Mouse (Mus musculus): ENCODE results near the gene Arl4a. TPM values are rescaled to one million over a fixed set of nuclear protein-coding genes. Genes with fewer than 3 reads are reported as not detected.

Gene Arl4a
- polyA plus RNA-seq, 1 experiment from 2014 or later, result 31.1 TPM

DNA sequence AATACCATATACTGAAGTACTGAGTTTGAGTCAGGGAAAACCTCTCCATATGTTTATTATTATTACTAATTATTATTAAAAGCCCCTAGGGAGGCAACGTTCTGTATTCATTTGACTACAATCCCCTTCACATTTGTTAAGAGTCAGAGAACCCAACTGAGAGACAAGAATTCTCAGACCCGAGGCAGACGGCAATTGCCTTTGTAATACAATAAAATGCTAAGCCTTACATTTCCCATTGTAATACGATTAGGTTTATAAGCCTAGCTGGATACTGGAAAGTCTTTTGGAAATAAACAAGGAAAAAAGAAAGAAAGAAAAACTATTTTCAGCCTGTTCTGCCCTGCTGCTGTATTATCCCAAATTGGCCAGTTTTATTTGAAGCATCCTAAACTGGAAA lies 40.2 kb downstream of the Arl4a start:
- DNase-seq (ENCODE audit: low spot score) (no peak), ATAC-seq (ENCODE audit: insufficient number of reproducible peaks, low FRiP score, low TSS enrichment, low read depth) (no peak)
- peaks cover 4% of the 10 kb centered on the region; the same call in 1 of the 2 replicates for H3K4me1 ChIP-seq (ENCODE audit: control insufficient read depth, insufficient read depth, low read length)
- H3K9ac ChIP-seq (ENCODE audit: low read length), result no peak overlapping the region
- no peak overlapping the region for H3K27ac ChIP-seq (replicated peaks; ENCODE audit: low read depth, low read length)
- 30% methylated on average over 4 of the region's 4 CpGs for WGBS
- no peak overlapping the region for H3K4me3 ChIP-seq (ENCODE audit: low read depth, low read length)
- H3K36me3 ChIP-seq (ENCODE audit: control insufficient read depth, insufficient read depth, low read length), result no peaks in the 10 kb centered on the region
- no peak overlapping the region for H3K4me2 ChIP-seq (ENCODE audit: low read depth, severe bottlenecking)
- no peaks in the 10 kb centered on the region for H3K27me3 ChIP-seq (ENCODE audit: control insufficient read depth, insufficient read depth, low read length)
- no peaks in the 10 kb centered on the region for H3K9me3 ChIP-seq (ENCODE audit: control insufficient read depth, low read length)

- Histone ChIP-seq H3K9ac (ENCODE audit: low read length) (no peak overlapping the region), H3K36me3 (ENCODE audit: control insufficient read depth, insufficient read depth, low read length) (no peaks in the 10 kb centered on the region), H3K27ac (replicated peaks; ENCODE audit: low read depth, low read length) (no peak overlapping the region), H3K27me3 (ENCODE audit: control insufficient read depth, insufficient read depth, low read length) (no peaks in the 10 kb centered on the region), H3K4me1 (ENCODE audit: control insufficient read depth, insufficient read depth, low read length) (peaks cover 4% of the 10 kb centered on the region; the same call in 1 of the 2 replicates), H3K9me3 (ENCODE audit: control insufficient read depth, low read length) (no peaks in the 10 kb centered on the region), H3K4me3 (ENCODE audit: low read depth, low read length) (no peak overlapping the region), H3K4me2 (ENCODE audit: low read depth, severe bottlenecking) (no peak overlapping the region)
- no peak for DNase-seq (ENCODE audit: low spot score)
- WGBS, result 87% methylated on average over 5 of the region's 5 CpGs
- no peak for ATAC-seq (ENCODE audit: insufficient number of reproducible peaks, low FRiP score, low TSS enrichment, low read depth)
These were observed 41.8 kb downstream of the Arl4a start for GRCm38 (mm10) chr12:39996015-39996414.

DNA sequence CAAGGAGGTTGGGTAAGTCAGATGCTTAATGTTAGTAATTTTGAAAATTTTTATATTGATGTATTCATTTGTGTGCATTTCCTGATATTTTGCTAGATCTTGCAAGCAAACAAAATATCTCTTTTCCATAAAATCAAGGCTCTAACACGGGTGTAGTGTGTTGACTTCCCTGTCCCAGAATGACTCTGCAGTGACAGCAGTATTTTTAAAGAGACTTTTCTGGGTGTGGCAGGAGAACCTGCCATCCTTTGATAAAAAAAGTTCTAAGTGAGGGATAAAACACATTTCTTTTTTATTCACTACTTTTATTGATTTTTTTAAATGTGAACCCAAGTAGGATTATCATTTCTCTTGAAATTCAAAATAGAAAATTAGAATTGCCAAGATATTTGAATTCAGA lies 42.2 kb downstream of the Arl4a start:
- H3K9me3 ChIP-seq (ENCODE audit: control insufficient read depth, low read length), result no peaks in the 10 kb centered on the region
- no peak overlapping the region for H3K4me3 ChIP-seq (ENCODE audit: low read depth, low read length)
- ATAC-seq (ENCODE audit: insufficient number of reproducible peaks, low FRiP score, low TSS enrichment, low read depth) (no peak), DNase-seq (ENCODE audit: low spot score) (no peak)
- no peak overlapping the region for H3K9ac ChIP-seq (ENCODE audit: low read length)
- peaks cover 4% of the 10 kb centered on the region; the same call in 1 of the 2 replicates for H3K4me1 ChIP-seq (ENCODE audit: control insufficient read depth, insufficient read depth, low read length)
- no peaks in the 10 kb centered on the region for H3K27me3 ChIP-seq (ENCODE audit: control insufficient read depth, insufficient read depth, low read length)
- no peak overlapping the region for H3K4me2 ChIP-seq (ENCODE audit: low read depth, severe bottlenecking)
- H3K36me3 ChIP-seq (ENCODE audit: control insufficient read depth, insufficient read depth, low read length), result no peaks in the 10 kb centered on the region
- no peak overlapping the region for H3K27ac ChIP-seq (replicated peaks; ENCODE audit: low read depth, low read length)
- 72% methylated on average over 1 of the region's 1 CpGs for WGBS

GRCm38 (mm10) chr12:39992767-39993302 lies 45.0 kb downstream of the Arl4a start:
- Histone ChIP-seq H3K27ac (replicated peaks; ENCODE audit: low read depth, low read length) (no peak overlapping the region), H3K9me3 (ENCODE audit: control insufficient read depth, low read length) (no peaks in the 10 kb centered on the region), H3K36me3 (ENCODE audit: control insufficient read depth, insufficient read depth, low read length) (no peaks in the 10 kb centered on the region), H3K4me1 (ENCODE audit: control insufficient read depth, insufficient read depth, low read length) (no peaks in the 10 kb centered on the region; the same call in 1 of the 2 replicates), H3K4me3 (ENCODE audit: low read depth, low read length) (no peak overlapping the region), H3K4me2 (ENCODE audit: low read depth, severe bottlenecking) (no peak overlapping the region), H3K9ac (ENCODE audit: low read length) (no peak overlapping the region), H3K27me3 (ENCODE audit: control insufficient read depth, insufficient read depth, low read length) (no peaks in the 10 kb centered on the region)
- ATAC-seq (ENCODE audit: insufficient number of reproducible peaks, low FRiP score, low TSS enrichment, low read depth) (no peak), DNase-seq (ENCODE audit: low spot score) (no peak)
- WGBS, result 84% methylated on average over 6 of the region's 6 CpGs

- Histone ChIP-seq H3K4me1 (ENCODE audit: control insufficient read depth, insufficient read depth, low read length) (no peaks in the 10 kb centered on the region), H3K9me3 (ENCODE audit: control insufficient read depth, low read length) (no peaks in the 10 kb centered on the region), H3K27me3 (ENCODE audit: control insufficient read depth, insufficient read depth, low read length) (no peaks in the 10 kb centered on the region), H3K36me3 (ENCODE audit: control insufficient read depth, insufficient read depth, low read length) (no peaks in the 10 kb centered on the region), H3K4me3 (ENCODE audit: low read depth, low read length) (no peak overlapping the region), H3K27ac (replicated peaks; ENCODE audit: low read depth, low read length) (no peak overlapping the region), H3K4me2 (ENCODE audit: low read depth, severe bottlenecking) (no peak overlapping the region), H3K9ac (ENCODE audit: low read length) (no peak overlapping the region)
- 72% methylated on average over 4 of the region's 4 CpGs for WGBS
- DNase-seq (ENCODE audit: low spot score) (no peak), ATAC-seq (ENCODE audit: insufficient number of reproducible peaks, low FRiP score, low TSS enrichment, low read depth) (no peak)
These were observed 46.7 kb downstream of the Arl4a start for GRCm38 (mm10) chr12:39990830-39991780.

DNA sequence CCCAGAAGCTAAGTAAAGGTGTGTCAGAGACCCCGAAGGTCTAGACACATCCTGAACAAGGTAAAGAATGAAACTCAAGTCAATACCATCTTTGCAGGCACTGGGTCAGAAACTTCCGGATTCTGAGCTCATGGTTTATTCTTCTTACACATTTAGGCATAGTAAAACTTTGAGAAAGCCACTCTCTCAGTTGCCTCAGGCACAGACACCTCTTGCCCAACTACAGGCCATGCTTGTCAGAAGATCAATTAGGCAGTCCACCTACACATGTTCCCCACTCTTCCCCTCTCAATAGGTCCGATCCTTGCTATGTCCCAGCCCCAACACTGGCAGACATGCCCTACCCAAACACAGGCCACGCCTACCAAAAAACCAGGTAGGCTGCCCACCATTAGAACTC lies 48.7 kb downstream of the Arl4a start:
- DNase-seq (ENCODE audit: low spot score) (no peak), ATAC-seq (ENCODE audit: insufficient number of reproducible peaks, low FRiP score, low TSS enrichment, low read depth) (no peak)
- Histone ChIP-seq H3K4me3 (ENCODE audit: low read depth, low read length) (no peak overlapping the region), H3K4me2 (ENCODE audit: low read depth, severe bottlenecking) (no peak overlapping the region), H3K9ac (ENCODE audit: low read length) (no peak overlapping the region), H3K36me3 (ENCODE audit: control insufficient read depth, insufficient read depth, low read length) (no peaks in the 10 kb centered on the region), H3K27me3 (ENCODE audit: control insufficient read depth, insufficient read depth, low read length) (no peaks in the 10 kb centered on the region), H3K4me1 (ENCODE audit: control insufficient read depth, insufficient read depth, low read length) (no peaks in the 10 kb centered on the region), H3K27ac (replicated peaks; ENCODE audit: low read depth, low read length) (no peak overlapping the region), H3K9me3 (ENCODE audit: control insufficient read depth, low read length) (no peaks in the 10 kb centered on the region)
- WGBS, result 89% methylated on average over 4 of the region's 4 CpGs

DNA sequence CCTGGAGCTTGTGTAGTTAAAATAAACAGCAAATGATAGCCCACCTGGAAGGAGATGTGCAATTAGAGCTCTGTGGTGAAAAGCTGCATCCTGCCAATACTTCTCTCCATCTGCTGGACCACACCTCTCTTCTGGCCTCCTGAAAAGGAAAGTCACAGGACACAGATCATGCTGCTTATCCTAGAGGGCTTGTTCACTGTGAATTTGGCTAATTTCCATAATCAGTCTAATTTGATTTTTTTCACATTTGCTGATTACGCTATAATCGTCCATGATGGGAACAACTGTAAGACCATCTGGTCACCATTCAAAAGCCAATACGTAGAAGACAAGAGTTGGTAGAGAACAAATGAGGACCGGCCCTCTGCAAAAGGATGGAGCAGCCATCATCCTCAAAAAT lies 50.6 kb downstream of the Arl4a start:
- Histone ChIP-seq H3K27me3 (ENCODE audit: control insufficient read depth, insufficient read depth, low read length) (no peaks in the 10 kb centered on the region), H3K4me3 (ENCODE audit: low read depth, low read length) (no peak overlapping the region), H3K27ac (replicated peaks; ENCODE audit: low read depth, low read length) (no peak overlapping the region), H3K36me3 (ENCODE audit: control insufficient read depth, insufficient read depth, low read length) (no peaks in the 10 kb centered on the region), H3K4me2 (ENCODE audit: low read depth, severe bottlenecking) (no peak overlapping the region), H3K9ac (ENCODE audit: low read length) (no peak overlapping the region), H3K9me3 (ENCODE audit: control insufficient read depth, low read length) (no peaks in the 10 kb centered on the region), H3K4me1 (ENCODE audit: control insufficient read depth, insufficient read depth, low read length) (no peaks in the 10 kb centered on the region)
- DNase-seq (ENCODE audit: low spot score) (no peak), ATAC-seq (ENCODE audit: insufficient number of reproducible peaks, low FRiP score, low TSS enrichment, low read depth) (no peak)
- 94% methylated on average over 4 of the region's 4 CpGs for WGBS

DNA sequence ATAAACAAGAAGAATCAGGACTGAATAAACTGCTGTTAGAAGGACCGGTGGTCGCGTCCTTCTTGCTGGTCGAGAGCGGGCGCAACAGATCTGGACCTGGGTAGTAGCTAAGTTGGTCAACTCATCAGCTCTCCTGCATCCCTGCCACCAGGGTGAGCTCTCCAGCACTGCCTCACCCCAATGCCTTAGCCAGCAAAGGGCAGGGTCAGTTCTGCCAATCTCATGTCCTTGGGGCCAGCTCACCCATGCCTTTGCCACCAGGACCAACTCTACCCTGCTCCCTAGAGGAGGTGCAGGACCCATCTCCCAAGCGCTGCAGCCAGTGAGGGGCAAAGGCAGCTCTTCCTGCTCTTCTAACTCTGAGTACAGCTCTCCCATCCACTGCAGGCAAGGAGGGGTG lies 52.2 kb downstream of the Arl4a start:
- ATAC-seq (ENCODE audit: insufficient number of reproducible peaks, low FRiP score, low TSS enrichment, low read depth) (no peak), DNase-seq (ENCODE audit: low spot score) (no peak)
- WGBS, result 95% methylated on average over 7 of the region's 7 CpGs
- H3K4me1 ChIP-seq (ENCODE audit: control insufficient read depth, insufficient read depth, low read length), result no peaks in the 10 kb centered on the region
- no peak overlapping the region for H3K9ac ChIP-seq (ENCODE audit: low read length)
- no peak overlapping the region for H3K27ac ChIP-seq (replicated peaks; ENCODE audit: low read depth, low read length)
- no peak overlapping the region for H3K4me3 ChIP-seq (ENCODE audit: low read depth, low read length)
- H3K27me3 ChIP-seq (ENCODE audit: control insufficient read depth, insufficient read depth, low read length), result no peaks in the 10 kb centered on the region
- no peaks in the 10 kb centered on the region for H3K36me3 ChIP-seq (ENCODE audit: control insufficient read depth, insufficient read depth, low read length)
- no peaks in the 10 kb centered on the region for H3K9me3 ChIP-seq (ENCODE audit: control insufficient read depth, low read length)
- H3K4me2 ChIP-seq (ENCODE audit: low read depth, severe bottlenecking), result no peak overlapping the region

Measured in limb, embryonic 11.5 days (tissue).